Mouse (Mus musculus) frontal cortex, postnatal 14 days (tissue): ENCODE results near the gene Tmem167.

Experiments
- DNase-seq, 2 experiments: peaks; one replicate each; pipeline ENCODE4 v3.0.0; 2022; ENCODE audit warnings: low spot score in 2 of 2

Gene Tmem167

DNA sequence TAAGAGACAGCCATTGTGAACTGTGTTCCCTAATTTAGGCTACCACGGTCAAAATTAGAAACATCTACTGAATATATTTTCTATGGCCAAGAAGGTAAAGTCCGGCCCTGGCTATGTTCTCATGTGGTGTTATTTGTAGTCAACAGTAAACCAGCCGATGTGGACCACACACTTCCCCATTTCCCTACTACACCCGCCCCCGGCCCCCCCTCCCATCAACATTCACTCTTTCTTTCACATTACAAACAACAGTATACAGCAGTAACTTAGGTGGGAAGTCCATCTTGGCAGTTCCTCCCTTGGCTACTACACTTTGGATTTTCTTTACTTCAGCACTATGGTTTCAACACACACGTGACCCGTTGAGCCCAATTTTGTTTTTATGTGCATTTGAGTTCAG is 94.6 kb downstream of the Tmem167 start:
- DNase-seq, result no peak

DNA sequence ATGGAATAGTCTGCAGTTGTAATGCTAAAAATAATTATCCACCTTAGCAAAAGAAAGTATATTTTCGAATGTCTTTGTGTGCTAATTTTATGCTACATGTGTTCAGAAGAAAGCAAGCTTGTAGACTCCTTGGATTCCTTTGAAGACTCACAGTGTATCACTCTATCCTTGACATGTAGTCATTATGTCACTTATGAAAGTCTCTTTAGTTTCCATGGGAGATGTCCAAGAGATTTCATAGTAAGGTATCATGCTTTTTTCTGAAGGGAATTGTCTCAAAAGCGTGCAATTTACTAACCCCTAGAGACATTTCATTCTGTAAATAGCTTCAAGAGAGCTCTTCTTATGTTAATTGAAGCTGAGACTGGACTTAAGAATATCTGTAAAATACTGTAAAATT is 97.8 kb downstream of the Tmem167 start:
- no peak for DNase-seq

DNA sequence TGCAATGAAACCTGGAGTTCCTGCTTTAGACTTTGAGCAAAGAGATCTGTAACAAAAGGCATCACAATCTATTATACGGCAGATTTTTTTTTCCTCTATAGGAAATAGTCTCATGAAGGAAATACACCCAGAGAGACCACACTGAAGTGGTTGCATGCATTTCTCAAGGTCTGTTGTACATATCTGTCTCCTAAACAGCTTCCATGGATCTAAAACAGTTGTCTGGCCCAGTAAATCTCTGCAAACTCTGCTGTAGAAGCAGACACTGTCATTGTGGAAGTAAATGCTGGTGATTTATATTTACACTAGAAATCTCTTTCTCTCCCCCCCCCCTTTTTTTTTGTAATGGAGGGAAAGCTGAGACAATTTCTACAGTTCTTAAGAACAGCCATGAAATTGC is 99.1 kb downstream of the Tmem167 start:
- DNase-seq, result no peak

DNA sequence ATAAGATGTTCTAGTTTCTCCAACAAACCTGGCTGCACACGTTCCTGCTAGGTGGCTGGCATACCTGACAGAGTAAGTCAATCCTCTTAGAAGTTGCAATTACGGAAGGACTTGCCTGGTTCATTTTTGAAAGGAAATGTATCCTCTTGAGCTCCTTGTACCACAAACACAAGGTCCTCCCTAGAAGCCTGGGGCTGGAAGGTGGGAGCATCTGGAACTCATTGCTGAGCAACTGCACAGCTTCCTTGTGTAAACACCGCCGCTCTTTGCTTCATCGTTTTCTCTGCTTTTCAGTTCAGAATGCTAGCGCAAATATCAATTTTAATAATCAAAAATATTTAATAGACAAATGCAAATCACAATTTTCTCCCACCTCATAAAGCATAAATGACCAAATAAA is 102.9 kb downstream of the Tmem167 start:
- DNase-seq, result no peak
